Mouse (Mus musculus): ENCODE measurements around the gene Bmp2k.

DNA sequence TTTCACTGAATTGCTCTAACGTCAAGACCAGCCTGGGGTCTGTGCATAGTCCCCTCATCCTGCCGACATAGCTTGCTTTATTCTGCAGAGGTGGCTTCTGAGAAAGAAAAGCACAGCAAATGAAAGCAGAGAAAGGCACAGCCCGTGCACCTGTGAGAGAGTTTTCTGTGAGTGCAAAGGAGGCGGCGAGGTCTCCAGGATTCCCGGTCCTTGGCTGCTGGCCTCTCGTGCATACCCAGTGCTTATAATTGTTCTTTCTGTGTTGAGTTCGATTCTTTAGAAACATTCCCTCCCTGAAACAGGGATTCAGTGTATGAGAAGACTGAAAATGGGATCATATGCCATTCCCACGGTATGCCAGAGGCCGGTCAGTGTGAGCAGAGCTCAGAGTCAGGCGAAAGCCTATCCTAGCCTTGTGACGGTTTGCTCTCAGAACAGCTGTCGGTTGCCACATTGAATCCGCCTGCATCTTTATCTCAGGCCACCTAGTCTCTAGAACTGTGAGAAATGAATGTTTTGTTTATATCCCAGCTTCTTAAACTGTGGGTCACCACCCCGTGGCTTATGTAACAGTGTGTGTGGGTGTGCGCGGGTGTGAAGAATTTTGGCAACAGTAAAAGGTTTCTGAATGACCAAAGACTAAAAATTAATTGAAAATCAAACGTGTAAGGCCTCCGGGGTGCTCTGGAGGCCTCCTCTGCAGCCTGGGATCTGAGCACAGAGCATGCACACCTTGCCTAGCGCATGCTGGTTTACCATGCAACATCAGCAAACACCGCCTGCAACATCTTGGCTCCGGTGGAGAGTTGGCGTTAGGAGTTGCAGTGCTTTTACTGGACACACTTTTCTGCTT lies 6.9 kb downstream of the Bmp2k start:
- TF ChIP-seq EP300 (IDR thresholded peaks at IDR 0.05; ENCODE audit: low read length) (no peak), RAD21 (IDR thresholded peaks at IDR 0.05; ENCODE audit: low read depth, low read length) (no peak), POLR2A (IDR thresholded peaks at IDR 0.05; ENCODE audit: low read depth, low read length) (no peak), TBP (conservative IDR thresholded peaks at IDR 0.05; ENCODE audit: low read depth, low read length) (no peak), CTCF (conservative IDR thresholded peaks at IDR 0.05 in 1 of 2, IDR thresholded peaks at IDR 0.05 in 1 of 2; ENCODE audit: low read depth in 2 of 2, low read length in 2 of 2) (no peak), MAFK (IDR thresholded peaks at IDR 0.05; ENCODE audit: insufficient replicate concordance, low read length) (no peak)

Measured in CH12.LX (cell line).